Mouse (Mus musculus) layer of hippocampus, adult 8-10 months (tissue): ENCODE results near the gene Lrrc4c. TPM values are rescaled to one million over a fixed set of nuclear protein-coding genes. Genes with fewer than 3 reads are reported as not detected.
A peak's percentile ranks its signal among the peaks of the same experiment; 100 is the strongest.

Source experiments
- DNase-seq, 2 experiments: peaks; one replicate each; pipeline ENCODE4 v3.0.0; 2022; ENCODE audit warnings: low spot score in 2 of 2
- total RNA-seq, 4 experiments: library from RNA; stranded (reverse); gene quantifications; 2 replicates each; pipeline ENCODE4 v1.2.4; 2022

The Lrrc4c gene
- total RNA-seq, 4 experiments from 2014 or later: 67.3 to 78.3 (median 72.0) TPM

DNA sequence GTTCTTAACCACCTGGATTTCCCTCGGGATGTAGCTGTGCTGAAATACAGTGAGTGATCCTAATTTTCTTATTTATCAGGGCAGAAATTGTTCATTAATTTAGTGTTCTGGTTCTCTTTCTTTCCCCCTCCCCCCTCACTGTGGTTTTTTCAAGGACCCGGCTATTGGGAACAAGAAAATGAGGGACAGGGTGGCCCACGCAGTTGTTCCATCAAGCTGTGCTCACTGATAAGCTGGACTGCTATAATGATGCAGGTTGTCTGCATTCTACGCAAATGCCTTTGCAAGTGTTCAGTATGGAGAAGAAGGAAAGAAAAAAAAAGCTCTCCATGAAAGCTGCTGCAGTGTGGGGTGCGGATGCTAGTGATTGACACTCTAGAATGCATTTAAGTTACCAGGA lies 1150.4 kb downstream of the Lrrc4c start:
- DNase-seq: peak in 1 of 2 experiments; percentile 14

DNA sequence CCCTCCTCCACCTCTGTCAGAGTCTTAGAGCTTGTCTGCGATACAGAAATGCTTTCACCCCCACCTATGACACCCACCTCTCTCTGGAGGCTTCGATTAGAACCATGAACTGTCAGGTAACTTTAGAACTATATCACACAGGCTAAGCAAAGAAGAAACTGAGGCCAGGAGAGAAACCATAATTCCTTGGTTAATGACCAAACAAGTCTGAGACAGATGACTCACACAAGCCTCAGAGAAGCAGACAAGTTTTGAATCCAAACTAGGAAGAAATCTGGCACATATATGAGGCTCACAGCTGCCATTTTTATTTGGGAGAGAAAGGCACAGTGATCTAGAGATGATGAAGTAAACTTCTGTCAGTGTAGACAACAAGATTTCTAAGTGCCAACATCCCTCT lies 1151.4 kb downstream of the Lrrc4c start:
- no peak for DNase-seq

DNA sequence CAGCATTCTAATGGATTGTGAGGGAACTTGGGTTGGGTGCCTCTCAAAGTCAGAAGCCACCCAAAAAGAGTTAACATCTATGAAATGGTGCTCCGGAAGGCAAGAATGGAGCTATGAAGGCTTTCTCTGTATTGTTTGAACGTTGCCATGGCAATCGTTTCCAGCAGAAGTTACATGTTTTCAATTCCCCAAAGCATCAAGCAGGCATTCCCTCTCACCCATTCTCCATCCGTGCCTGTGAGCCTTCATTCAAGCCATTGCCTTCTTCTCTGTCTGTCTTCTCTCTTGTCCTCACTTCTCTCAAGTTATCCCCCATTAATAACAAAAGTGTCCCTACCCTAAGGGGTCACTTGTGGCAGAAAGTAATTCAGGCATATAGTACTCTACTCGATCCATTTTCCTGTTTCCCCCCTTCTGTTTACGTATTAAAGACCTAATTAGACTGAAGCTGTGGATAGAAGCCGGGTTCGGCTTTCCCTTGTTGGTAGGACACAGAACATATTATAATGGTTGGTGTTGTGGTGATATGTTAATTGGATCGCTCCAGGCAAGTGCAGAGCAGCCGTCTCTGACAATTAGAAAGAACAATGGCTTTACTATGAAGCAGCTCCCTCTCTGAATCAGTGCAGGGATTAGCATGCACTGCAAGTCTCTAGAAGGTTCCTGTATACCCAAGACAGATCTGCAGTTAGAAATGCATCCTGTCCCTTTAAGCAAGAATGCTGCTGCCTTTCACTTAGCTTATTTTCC lies 1160.4 kb downstream of the Lrrc4c start:
- peak; percentile 37 to 42 for DNase-seq

DNA sequence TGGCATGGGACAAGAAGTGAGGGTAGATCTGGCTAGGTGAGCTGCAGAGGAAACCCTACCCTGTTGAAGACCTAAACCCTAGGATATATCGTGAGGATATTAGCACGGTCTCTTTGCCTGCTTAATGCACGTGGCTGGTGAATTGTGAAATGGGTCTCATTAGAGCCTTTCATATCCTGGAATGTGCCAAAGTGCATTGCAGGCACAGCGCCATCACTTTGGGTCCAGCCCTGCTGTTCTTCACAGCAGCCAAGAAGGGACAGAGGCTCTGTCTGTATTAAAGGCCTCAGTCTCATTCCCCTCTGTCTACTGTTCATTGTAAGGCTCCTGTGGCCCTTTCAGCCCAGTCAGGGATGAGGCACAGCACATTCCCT lies 1160.9 kb downstream of the Lrrc4c start:
- DNase-seq: peak; percentile 53 to 58

DNA sequence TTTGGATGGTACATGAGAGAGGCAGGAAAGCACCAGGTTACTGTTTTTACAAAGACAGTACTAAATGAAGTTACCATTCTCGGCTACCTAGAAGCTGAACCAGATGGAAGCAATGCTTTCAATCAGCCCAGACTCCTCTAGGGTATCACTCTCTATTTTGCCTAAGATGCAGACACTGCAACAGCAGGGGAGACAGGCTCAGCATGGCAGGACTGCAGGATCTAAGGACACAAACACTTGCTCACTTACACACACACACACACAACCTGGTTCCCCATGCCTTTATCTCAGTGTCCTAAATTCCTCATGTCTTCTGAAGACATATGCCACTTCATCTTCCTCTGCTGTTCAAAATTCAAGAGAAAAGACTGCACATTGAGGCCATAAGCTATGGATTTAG lies 1167.0 kb downstream of the Lrrc4c start:
- DNase-seq: no peak

DNA sequence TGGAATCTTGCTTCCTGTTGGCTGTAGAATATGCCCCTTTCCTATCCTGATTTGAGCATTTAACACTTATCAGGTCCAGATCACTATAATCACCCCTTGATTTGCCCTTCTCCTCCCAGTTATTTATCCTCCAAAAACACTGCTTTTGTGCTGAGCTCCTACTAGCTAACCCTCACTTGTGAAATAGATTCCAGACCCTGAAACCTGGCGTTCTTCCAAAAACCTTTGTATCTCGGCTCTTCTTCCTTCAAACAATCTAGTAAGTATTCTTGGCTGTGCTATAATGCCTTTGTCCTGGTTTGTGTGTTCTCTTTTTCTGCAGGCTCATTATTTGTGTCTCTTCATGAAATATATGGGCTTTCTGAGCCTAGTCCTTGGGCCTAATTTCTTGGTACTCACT lies 1167.6 kb downstream of the Lrrc4c start:
- no peak for DNase-seq

DNA sequence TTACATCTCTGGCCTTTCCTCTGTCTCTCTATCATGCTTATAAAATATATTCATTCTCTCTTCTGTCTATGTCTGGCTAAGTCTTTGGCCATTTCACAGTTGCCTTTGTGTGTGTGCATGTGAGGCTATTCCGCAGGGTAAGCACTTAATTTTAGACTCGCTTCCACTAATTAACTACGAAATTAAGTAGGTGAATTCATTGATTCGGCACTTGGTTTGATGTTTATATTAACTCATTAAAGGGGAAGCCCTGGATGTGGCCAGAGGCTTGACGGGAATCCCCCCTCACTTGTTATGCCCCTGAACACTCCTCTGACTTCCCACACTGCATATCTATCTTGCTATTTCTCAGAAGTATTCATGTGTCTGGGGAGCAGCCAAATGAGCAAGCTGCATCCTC lies 1169.6 kb downstream of the Lrrc4c start:
- no peak for DNase-seq

DNA sequence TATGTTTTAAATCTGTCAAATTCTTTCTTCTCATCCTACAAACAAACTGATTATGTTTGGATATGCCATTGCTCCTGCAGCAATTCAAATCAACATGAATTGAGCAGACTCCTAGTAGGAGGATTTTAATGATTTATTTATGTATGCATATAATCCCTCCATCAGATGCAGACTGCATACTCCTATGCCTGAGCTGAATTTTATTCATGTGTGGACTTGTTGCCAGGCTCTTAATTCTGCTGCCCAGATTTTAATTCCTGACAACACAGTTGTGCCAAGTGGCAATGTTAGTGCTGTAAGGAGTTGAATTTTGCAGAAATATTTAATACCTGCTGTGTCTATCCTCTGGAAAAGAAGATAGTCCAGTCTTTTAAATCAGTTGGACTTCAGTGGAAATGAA lies 1179.1 kb downstream of the Lrrc4c start:
- DNase-seq: no peak

DNA sequence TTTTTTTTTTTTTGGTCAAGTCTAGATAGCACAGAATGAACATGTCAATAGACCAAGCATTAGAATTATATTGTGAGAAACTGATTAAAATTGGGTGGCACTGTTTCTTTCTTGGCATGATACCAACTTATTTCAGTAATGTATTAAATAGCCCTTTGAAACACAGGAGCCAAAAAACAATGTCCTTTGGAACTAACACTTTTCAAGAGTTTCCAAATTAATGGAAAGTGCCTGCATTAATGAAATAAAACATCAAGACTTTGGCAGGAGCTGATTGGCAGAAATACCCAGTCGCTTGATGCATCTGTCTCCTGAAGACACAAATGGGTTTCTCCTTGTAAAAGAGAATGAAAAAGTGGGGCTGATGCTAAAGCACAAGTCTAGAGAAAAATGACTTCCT lies 1184.5 kb downstream of the Lrrc4c start:
- DNase-seq: no peak

DNA sequence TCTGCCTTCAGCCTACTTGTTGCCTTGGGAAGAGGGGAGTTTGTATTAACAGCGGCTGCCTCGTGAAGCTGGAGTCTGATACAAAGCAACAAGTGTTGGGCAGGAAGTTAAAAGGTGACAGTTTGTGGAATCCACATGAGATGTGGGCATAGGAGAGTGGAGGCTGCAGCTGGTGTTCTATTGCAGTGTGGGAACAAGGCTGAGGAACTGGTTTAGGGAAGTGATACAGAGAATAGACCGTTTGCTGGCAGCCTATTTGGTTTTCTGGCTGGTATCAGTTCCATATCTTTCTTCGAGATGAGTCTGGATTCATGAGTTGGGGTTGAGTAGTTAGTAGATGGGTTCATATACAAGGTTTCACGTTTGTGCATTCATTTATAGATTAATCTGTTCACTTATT lies 1186.9 kb downstream of the Lrrc4c start:
- no peak for DNase-seq

DNA sequence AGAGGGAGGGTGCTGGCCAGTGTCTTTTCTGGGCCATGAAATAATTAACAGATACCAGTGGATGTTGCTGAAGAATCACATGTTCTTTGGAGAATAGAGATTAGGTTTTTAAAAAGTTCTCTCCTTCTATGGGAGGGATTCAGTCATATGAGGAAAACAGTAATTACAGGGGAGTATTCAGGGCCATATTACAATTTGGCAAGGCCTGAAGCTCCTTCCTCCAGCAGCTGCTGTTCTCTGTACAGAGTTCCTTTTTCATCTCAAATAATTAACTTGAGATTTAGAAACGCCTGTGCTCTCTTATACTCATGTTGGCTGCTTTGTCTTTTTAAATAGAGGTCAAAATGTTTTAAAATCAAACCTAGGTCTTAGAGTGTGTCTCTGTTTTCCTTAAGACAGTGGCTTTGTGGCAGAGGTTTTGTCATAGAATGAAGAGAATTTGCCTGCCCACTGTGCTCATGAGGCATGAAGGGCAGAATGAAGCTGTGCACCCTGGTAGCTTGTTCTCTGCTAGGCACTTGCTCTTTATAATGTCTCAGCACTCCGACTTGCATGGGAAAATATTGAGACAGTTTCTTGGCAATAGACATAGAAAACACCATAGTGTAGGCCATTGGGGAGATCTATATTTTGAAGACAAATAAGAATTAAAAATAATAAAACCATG lies 1206.4 kb downstream of the Lrrc4c start:
- DNase-seq: no peak

DNA sequence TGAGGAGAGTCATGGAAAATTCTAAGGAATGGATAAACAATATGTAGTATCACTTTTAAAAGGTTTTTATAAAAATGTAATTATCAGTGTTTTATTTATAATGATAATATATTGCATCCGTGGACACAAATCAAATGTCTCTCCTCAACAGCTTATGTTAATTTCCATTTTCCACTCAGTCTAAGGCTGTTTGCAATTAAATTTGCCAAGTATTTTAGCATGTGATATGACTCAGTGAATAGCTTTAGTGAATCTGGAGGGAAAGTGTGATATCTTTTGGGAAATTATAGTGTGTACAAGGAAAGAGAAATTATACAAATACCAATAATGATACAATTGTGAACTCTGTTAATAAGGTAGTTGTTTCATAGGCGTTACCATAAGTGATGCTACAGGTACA lies 1207.1 kb downstream of the Lrrc4c start:
- no peak for DNase-seq

DNA sequence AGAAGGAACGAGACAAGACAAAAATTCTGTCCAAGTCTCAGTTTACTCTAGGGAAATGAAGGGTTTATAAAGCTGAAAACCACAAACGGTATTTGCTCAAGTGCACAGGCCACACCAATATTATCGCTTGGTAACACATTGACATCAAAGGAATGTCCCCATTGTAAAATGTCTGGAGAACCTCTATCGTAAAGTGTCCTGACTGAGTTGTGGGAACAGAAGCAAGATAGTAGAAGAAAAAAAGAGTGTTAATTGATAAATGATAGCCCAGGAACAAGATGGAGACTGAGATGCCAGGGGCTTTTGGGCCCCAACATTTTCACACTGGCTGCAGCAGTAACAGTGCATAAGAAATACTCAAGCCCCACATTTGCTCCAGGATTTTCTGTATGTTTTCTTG lies 1212.7 kb downstream of the Lrrc4c start:
- DNase-seq: no peak

DNA sequence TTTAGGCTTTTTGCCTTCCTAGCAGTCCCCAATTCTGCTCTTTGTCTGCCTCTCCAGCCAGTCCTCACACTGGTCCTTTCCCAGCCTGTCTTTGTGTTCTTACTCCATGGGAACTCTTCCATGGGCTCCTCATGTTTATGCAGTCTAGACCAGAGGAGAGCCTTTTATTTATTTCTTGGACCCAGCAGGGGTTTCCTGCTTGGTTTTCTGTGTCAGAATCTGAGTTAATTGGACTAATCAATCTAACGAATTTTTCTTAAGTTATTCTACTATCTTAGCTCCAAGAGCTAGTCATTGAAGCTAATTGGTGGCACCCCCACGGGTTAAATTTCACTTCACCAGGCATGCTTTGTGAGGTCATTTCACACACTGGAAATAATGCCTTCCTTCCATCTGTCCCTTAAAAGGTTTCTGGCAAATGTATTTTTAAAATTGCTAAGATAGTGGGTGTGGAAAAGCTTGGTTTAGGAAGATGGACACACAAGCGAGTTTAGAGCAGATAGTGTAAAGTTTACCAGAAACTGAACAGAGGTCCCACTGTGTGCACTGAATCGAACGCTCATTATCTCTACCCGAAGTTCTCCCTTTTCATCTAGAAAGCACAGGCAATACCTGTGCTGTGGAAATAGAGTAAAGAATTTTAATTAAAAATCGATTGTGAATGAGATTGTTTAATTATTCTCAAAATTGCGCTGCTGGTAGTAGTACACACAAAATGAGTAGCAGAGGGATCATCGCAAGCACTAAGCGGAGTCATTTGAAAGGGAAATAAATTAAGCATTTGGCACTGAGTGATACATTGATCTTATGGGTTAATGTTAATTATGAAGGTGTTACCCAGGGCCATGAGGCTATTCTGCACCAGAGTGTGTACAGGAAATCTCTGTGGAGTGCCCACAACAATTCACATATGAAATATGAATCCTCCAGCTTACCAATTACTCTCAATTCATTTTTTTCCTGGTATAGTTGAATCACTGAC lies 1226.0 kb downstream of the Lrrc4c start:
- DNase-seq: peak in 1 of 2 experiments; percentile 54

DNA sequence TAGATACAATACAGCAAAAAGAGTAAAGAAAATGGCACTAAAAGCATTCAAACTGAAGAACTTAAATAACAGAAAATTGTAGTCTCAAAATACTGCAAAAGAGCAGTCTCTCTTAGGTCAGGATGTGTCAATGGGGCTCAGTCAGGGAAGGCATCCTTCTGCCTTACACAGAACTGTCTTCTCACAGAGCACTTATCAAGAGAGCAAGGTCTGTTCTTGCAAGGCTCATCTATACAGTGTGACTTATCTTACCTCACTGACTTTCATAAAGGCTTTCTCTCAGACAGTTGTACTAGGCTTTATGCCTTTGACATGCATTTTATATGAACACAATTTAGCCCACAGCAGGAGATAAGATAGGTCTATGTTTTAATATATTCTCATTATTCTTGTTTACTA lies 1226.7 kb downstream of the Lrrc4c start:
- no peak for DNase-seq

DNA sequence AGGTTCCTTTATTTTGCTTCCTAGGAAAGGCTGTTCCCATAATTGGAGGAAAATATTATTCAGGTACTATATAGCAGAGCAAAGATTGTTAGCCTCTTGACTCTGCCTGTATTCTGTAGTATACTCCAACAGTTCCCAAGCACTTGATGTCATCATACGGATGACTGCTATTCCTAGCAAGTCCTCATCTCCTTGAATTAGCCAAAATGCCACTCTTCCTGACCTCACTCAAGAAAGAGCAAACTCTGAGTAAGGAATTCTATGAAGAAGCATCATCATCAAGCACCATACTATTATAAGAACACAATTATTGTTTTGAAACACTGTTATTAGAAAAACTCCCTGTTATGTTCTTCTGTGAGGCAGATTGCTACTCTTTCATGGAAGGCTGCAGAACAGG lies 1228.0 kb downstream of the Lrrc4c start:
- no peak for DNase-seq

DNA sequence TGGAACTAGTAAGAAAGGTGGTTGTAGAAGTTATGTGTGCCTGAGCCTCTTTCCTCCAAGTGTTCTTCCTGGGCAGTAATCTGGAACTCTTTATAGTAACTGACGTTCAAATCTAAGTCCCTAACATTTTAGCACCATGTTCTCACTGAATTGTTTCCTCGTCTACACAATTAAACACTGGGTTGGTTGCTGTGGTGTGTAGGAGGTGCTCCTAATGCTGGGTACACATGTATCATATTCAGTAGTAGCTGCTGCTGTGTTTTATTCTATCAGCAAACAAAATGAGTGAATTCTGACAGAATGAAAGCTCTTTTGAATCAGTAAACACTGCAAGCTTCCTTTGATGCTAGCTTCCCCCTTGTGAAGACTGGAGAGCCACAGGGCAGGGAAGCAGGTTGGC lies 1246.5 kb downstream of the Lrrc4c start:
- no peak for DNase-seq

DNA sequence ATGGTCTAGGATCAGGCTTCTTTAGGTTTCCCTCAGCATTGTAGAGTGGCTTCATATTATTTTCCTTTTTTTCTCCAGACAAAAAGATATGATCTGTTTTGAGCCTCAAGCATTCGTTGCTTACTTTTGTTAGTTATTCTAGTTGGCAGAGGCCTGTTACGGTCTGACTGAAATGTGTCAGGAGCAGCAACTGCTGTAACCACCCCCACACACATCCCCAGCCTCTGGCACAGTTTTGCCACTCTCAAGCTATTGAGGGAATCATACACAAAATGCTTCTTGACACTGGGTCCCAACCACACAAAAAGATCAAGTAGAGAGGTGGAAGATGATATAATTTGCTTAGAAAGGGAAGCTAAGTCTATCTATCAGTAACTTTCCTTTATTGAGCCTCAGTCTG lies 1251.0 kb downstream of the Lrrc4c start:
- no peak for DNase-seq

DNA sequence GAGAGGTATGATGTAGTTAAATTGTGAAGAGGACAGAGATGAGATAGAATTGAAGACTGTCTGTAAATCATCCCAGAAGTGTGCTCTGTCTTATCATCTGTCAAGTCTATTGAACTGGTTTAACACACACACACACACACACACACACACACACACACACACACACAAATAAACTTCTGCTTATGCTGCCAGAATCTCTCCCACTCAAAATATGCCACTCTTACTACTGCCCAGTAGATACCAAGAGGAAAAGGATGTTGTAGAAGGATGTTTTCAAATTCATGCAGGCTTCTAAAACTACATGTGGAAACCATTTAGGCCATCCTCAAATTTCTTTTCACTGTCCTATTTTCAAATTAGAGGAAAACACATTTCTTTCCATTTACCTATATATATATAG lies 1257.0 kb downstream of the Lrrc4c start:
- DNase-seq: no peak

DNA sequence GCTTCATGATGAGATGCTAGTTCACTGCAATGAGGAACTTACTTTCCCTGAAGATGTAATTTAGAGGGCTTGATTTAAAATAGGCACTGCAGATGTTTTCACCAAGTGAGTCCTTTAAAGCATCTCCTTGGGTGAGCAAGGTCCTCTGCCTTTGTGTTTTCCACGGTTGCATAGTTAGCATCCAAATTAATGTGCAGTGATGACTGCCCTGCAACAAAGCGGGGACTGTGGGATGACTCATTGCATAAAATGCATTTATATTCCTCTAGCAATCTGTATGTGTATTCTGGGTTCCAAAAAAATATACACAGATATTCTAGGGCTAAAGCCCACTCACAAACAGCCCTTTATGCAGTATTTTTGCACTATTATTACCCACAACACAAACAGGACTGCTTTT lies 1263.2 kb downstream of the Lrrc4c start:
- DNase-seq: no peak

DNA sequence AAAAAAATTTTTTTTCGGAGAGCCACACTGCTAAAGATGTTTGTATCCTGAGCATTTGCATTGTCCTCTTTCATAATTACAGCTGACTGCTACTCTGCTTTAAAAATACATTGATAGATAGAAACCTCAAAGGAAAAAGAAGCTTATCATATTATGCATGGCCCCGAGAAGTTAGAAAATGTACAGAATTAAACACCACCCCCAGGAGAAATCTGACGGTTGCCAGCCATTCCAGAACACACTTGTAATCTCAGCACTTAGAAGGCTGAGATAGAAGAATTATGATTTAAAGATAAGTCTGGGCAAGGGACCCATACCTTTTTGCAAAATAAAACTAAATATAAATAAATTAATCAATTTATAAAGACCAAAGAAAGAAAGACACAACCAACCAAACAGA lies 1268.4 kb downstream of the Lrrc4c start:
- no peak for DNase-seq

DNA sequence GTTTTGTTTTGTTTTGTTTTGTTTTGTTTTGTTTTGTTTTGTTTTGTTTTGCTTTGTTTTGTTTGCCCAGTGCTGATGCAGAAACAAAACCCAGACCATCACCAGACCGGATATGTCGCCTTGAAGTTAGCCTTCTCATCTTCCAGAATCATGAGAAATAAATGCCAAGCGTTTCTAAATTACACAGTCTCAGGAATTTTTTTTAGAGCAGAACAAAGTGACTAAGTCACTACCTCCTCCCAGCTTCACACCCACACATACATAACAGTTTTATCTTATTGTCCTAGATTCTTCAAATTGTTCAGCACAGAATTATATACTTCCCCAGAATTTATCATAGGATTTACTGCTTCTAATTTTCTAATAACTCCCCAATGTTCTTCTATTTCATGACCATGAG lies 1272.6 kb downstream of the Lrrc4c start:
- no peak for DNase-seq
